Mouse (Mus musculus): ENCODE data around the gene Eef2.

GRCm38 (mm10) chr10:81200605-81201287 is 24.3 kb downstream of the Eef2 start:
- TF ChIP-seq CTCF (IDR thresholded peaks at IDR 0.05; ENCODE audit: low read depth, low read length) = no peak
- TF ChIP-seq POLR2A (IDR thresholded peaks at IDR 0.05; ENCODE audit: borderline replicate concordance, low read depth, low read length) = no peak
